Mouse (Mus musculus) left cerebral cortex, postnatal 4 days (tissue): ENCODE measurements at regions not wholly inside any gene's neighbourhood (a gene's known extent, or its start where the extent isn't known, plus 50 kb on each side); places are given as distances from the start of the nearest gene placed in this dataset.
A peak's percentile ranks its signal among the peaks of the same experiment; 100 is the strongest.
"Not testable (repeated sequence)": the region's sequence is repeated elsewhere in the genome, so short reads cannot be mapped to it uniquely, and the experiment has no call there.

Experiments used
- DNase-seq: peaks from one replicate; pipeline ENCODE4 v3.0.0-alpha.2; 2022
- intact Hi-C: fragments of 180-260 bp; cut with DNase I; formaldehyde crosslinking; loops from one replicate; pipeline ENCODE4 v1.15.1; 2025

- DNase-seq, intact Hi-C loops: not testable (repeated sequence)
These were observed 629.7 kb upstream of the Prmt6 start for GRCm38 (mm10) chr3:110880472-110880871.

- no peak for DNase-seq
- intact Hi-C loops = loop anchor here (5.0 kb wide), 1 partner anchor 724 kb away; the partner anchor contains the start of gene Ntng1
These were observed 615.2 kb upstream of the Prmt6 start for GRCm38 (mm10) chr3:110865989-110866388.

- intact Hi-C loops = no loop called here
These were observed 596.4 kb upstream of the Prmt6 start for GRCm38 (mm10) chr3:110847222-110847621.

GRCm38 (mm10) chr3:110820709-110821401 is 570.1 kb upstream of the Prmt6 start:
- no peak for DNase-seq
- intact Hi-C loops = no loop called here

More at GRCm38 (mm10) chr3:110847222-110847621, 596.4 kb upstream of the Prmt6 start:
- no peak for DNase-seq

GRCm38 (mm10) chr3:110789009-110789586 is 538.3 kb upstream of the Prmt6 start:
- no peak for DNase-seq
- intact Hi-C loops = no loop called here

GRCm38 (mm10) chr3:110755266-110755665 is 504.5 kb upstream of the Prmt6 start:
- intact Hi-C loops = no loop called here
- no peak for DNase-seq

- intact Hi-C loops = no loop called here
- DNase-seq = no peak
These were observed 495.5 kb upstream of the Prmt6 start for GRCm38 (mm10) chr3:110746273-110746672.

- no peak for DNase-seq
- intact Hi-C loops = no loop called here
These were observed 449.3 kb upstream of the Prmt6 start for GRCm38 (mm10) chr3:110700122-110700521.

- intact Hi-C loops = no loop called here
These were observed 416.8 kb upstream of the Prmt6 start for GRCm38 (mm10) chr3:110667525-110668005.

GRCm38 (mm10) chr3:110666992-110667391 is 416.2 kb upstream of the Prmt6 start:
- DNase-seq = no peak
- intact Hi-C loops = no loop called here

More at GRCm38 (mm10) chr3:110667525-110668005, 416.8 kb upstream of the Prmt6 start:
- no peak for DNase-seq

GRCm38 (mm10) chr3:110657495-110658105 is 406.8 kb upstream of the Prmt6 start:
- no peak for DNase-seq
- intact Hi-C loops = no loop called here

GRCm38 (mm10) chr3:110626326-110626725 is 375.5 kb upstream of the Prmt6 start:
- intact Hi-C loops = no loop called here
- DNase-seq = peak; percentile 18

- intact Hi-C loops = no loop called here
These were observed 348.5 kb upstream of the Prmt6 start for GRCm38 (mm10) chr3:110599175-110599853.

GRCm38 (mm10) chr3:110582766-110583165 is 332.0 kb upstream of the Prmt6 start:
- intact Hi-C loops = no loop called here
- DNase-seq = no peak

More at GRCm38 (mm10) chr3:110599175-110599853, 348.5 kb upstream of the Prmt6 start:
- no peak for DNase-seq

- no peak for DNase-seq
- intact Hi-C loops = no loop called here
These were observed 328.5 kb upstream of the Prmt6 start for GRCm38 (mm10) chr3:110579261-110579660.

GRCm38 (mm10) chr3:110567187-110567586 is 316.4 kb upstream of the Prmt6 start:
- DNase-seq = no peak
- intact Hi-C loops = no loop called here

- DNase-seq = no peak
- intact Hi-C loops = no loop called here
These were observed 296.5 kb upstream of the Prmt6 start for GRCm38 (mm10) chr3:110547326-110547725.

GRCm38 (mm10) chr3:110538275-110538674 is 287.5 kb upstream of the Prmt6 start:
- no peak for DNase-seq
- intact Hi-C loops = no loop called here
